Mouse (Mus musculus) midbrain, postnatal 0 days (tissue): ENCODE data around the gene Flcn. TPM values are rescaled to one million over a fixed set of nuclear protein-coding genes. Genes with fewer than 3 reads are reported as not detected.
A peak's percentile ranks its signal among the peaks of the same experiment; 100 is the strongest.

Source experiments
- ATAC-seq: fragments of 200-750 bp; cut with Nextera tagmentation; 2 replicates; pipeline ENCODE4 v1.8.0; 2017; ENCODE audit warnings: moderate number of reproducible peaks, mild to moderate bottlenecking, moderate TSS enrichment, moderate library complexity; ENCODE audit not compliant: low FRiP score
- DNase-seq: peaks from one replicate; pipeline ENCODE4 v3.0.0-alpha.2; 2015; ENCODE audit warnings: low spot score
- H3K27ac ChIP-seq: fragments of 300-500 bp; sonication (generic); 2 replicates; pipeline ENCODE4 v1.5.1; 2014; ENCODE audit warnings: low read depth, mild to moderate bottlenecking, low read length, mixed read lengths
- H3K27me3 ChIP-seq: fragments of 300-500 bp; sonication (generic); 2 replicates; pipeline ENCODE4 v1.6.1; 2014; ENCODE audit warnings: low read length, control low read depth, mixed read lengths; ENCODE audit not compliant: insufficient read depth
- H3K36me3 ChIP-seq: fragments of 300-500 bp; sonication (generic); 2 replicates; pipeline ENCODE4 v1.6.1; 2014; ENCODE audit warnings: low read length, control low read depth, mixed read lengths; ENCODE audit not compliant: insufficient read depth
- H3K4me1 ChIP-seq: fragments of 300-500 bp; sonication (generic); 2 replicates; pipeline ENCODE4 v1.6.1; 2014; ENCODE audit warnings: mild to moderate bottlenecking, control low read depth, antibody characterized with exemption, low read length, mixed read lengths; ENCODE audit not compliant: insufficient read depth
- H3K4me2 ChIP-seq: fragments of 300-500 bp; sonication (generic); 2 replicates; pipeline ENCODE4 v1.6.1; 2014; ENCODE audit warnings: low read depth, mild to moderate bottlenecking, low read length, mixed read lengths; ENCODE audit not compliant: poor library complexity, severe bottlenecking
- H3K4me3 ChIP-seq: fragments of 300-500 bp; sonication (generic); 2 replicates; pipeline ENCODE4 v1.5.1; 2014; ENCODE audit warnings: low read depth, mild to moderate bottlenecking, low read length, moderate library complexity
- H3K9ac ChIP-seq: fragments of 300-500 bp; sonication (generic); replicated peaks from 2 replicates; pipeline ENCODE4 v1.6.1; 2014; ENCODE audit warnings: mild to moderate bottlenecking, low read length, moderate library complexity, mixed read lengths; ENCODE audit not compliant: poor library complexity, severe bottlenecking
- H3K9me3 ChIP-seq: fragments of 300-500 bp; sonication (generic); 2 replicates; pipeline ENCODE4 v1.6.1; 2016; ENCODE audit warnings: low read length, control low read depth
- CTCF ChIP-seq: IDR thresholded peaks from 2 replicates; pipeline ENCODE4 v1.5.1; 2016; ENCODE audit warnings: antibody characterized with exemption, mild to moderate bottlenecking
- WGBS: fragments of 180-500 bp; shearing (Covaris S2); extraction: QIAGEN DNeasy Blood & Tissue Kit; methylation state at CpG from one replicate; pipeline ENCODE4 v1.1.7; 2014; 5-methylcytosine and 5-hydroxymethylcytosine counted together
- polyA plus RNA-seq: library from polyadenylated mRNA; unstranded; fragments of >200 nt; fragmentation: Nextera tagmentation; extraction: Ambion mirVana; gene quantifications from 2 replicates; pipeline ENCODE4 v1.2.1, GENCODE M21; 2015
- total RNA-seq: library from RNA; depleted of rRNA; stranded (reverse); fragments of >200 nt; gene quantifications from 2 replicates; pipeline ENCODE4 v1.2.3, GENCODE M21; 2014; rRNA removed

Flcn gene
- total RNA-seq (41.5 and 44.0 TPM in 2 replicates), polyA plus RNA-seq (31.0 and 34.7 TPM in 2 replicates)

DNA sequence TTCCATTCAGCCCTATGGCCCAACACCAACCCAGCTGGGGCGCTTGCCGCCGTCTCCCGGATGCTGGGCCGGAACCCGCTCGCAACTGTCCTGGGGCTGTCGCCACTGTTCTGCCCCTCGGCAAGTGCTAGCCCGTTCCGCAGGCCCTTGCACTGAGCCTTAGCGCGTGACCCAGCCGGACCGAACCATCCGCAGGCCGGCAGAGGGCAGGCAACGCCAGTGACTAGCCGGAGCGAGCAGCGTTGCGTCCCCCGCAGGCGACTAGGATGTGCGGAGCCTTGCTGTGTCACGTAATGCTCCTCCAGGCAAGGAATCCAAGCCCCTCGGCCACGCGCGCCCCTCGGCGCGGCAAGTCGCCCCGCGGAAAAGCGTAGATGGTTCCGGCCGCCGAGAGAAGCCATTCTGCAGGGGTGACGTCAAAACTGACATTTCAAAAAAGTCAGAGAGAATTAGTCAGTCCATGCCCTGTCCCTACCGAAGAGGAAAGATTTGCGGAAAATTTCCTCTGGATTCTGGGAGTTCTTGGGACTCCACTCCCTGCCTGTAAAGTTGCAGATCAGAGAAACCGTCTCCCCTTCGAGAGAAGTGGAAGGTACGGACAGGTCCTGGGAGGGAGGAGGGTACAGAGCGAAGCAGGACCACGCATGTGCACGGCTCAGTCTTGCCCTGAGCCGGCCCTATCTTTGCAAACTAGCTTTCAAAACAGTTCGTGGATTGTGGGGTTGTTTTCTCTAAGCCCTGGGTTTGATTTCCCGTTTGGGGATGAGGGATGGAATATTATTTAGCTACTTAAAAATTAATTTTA is at the start of gene Flcn:
Flcn (minus strand) TSS at position 347 of the 805 bp plus-strand sequence.
- H3K4me1 ChIP-seq, result peaks cover 8% of the 10 kb centered on the region; the same call in 1 of the 2 replicates
- WGBS, result under 1% methylated on average over 52 of the region's 52 CpGs
- DNase-seq, result peak; percentile 89
- peak within 1 kb of the TSS; percentile 76 for H3K4me3 ChIP-seq
- H3K9me3 ChIP-seq, result no peaks in the 10 kb centered on the region
- peak; percentile 95 for ATAC-seq
- peak; percentile 67 for TF ChIP-seq CTCF
- H3K27me3 ChIP-seq, result no peaks in the 10 kb centered on the region
- H3K9ac ChIP-seq, result peak within 1 kb of the TSS; percentile 85
- H3K27ac ChIP-seq, result peak within 1 kb of the TSS; percentile 99
- peaks cover 25% of the 10 kb centered on the region for H3K36me3 ChIP-seq
- peak within 1 kb of the TSS; percentile 83 for H3K4me2 ChIP-seq

DNA sequence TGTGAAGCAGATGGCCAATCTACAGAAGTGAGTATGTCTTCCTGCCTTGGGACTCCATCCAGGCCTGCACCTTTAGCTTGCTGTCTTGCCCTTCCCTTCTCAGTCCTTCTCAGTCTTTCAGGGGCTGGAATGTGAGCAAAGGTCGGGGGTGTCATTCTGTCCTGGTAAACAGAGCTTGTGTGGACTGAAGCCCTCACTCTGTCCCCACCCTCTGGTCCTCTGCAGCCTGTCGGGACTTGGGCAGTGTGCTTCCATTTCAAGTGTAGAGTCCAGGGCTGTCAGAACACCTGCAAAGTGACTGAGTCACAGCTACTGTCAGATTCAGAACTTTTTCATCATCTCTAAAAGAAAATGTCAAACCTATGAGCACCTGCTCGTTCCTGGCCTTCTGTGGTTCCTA is 43.0 kb upstream of the Flcn start:
- no peak for ATAC-seq
- H3K27ac ChIP-seq, result no peak overlapping the region
- H3K9me3 ChIP-seq, result no peaks in the 10 kb centered on the region
- H3K4me3 ChIP-seq, result no peak overlapping the region
- H3K4me1 ChIP-seq, result peaks cover 8% of the 10 kb centered on the region; the same call in 1 of the 2 replicates
- H3K9ac ChIP-seq, result no peak overlapping the region
- H3K27me3 ChIP-seq, result no peaks in the 10 kb centered on the region
- no peak for TF ChIP-seq CTCF
- H3K4me2 ChIP-seq, result no peak overlapping the region
- WGBS, result 87% methylated on average over 3 of the region's 3 CpGs
- no peak for DNase-seq
- peaks cover 7% of the 10 kb centered on the region; the same call in 1 of the 2 replicates for H3K36me3 ChIP-seq

DNA sequence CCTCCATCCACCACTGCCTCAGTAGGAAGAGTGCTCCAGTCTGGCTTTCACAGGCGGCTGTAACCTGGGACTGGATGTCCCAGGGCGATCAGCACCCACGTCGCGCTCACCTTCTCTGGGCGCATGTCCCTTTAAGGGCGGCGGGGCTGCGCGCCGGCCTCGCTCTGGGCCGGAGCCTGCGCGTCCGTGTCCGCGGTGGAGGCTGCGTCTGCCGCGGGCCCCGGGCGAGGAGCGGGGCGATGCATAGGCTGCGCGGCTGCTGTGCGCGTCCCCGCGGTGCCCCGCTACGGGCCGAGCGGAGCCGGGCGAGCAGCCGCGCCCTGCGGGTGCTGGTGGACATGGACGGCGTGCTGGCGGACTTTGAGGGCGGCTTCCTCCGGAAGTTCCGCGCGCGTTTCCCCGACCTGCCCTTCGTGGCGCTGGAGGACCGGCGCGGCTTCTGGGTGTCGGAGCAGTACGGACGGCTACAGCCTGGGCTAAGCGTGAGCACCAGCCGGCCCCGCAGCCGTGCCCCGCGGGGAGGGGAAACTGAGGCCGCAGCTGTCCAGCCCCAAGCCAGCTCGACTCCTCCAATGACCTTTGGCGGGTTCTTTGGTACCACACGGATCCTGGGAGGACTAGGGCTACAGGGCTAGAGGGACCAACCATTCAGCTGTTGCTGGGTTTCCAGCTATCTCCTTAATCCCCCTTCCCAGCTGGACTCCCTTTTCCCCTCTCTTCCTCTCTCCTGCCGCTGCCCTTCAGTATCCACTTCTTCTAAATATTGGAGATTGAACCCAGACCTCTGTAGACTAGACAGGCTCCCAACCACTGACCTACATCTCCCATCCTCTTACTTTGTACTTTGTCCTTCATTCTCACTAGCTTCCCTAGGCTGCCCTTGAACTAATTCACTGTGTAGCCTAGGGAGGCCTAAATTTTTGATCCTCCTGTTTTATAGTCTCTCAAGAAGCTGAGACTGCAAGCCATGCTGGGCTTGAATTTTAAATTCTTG is 38.4 kb upstream of the Flcn start:
- TF ChIP-seq CTCF, result peak; percentile 35

DNA sequence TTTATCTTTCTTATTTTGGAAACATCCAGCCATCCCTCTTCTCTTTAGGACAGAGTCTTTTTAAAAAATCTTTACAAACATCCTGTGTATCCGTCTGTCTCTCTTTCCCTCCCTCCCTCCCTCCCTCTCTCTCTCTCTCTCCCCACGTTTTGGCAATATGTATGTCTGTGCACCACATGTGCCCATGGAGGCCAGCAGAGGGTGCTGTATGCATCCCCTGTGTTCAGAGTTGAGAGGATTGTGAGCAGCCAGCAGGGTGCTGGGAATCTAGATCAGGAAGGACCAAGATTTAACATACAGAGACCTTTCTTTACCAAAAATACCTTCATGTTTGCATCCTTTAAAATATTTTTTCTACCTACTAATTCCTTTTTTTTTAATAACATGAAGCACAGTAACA is 37.3 kb upstream of the Flcn start:
- H3K4me2 ChIP-seq, result peak overlapping the region; percentile 81
- DNase-seq, result peak; percentile 76

More for the DNA sequence above, 38.4 kb upstream of the Flcn start:
- H3K4me3 ChIP-seq, result peak overlapping the region; percentile 76
- peaks cover 3% of the 10 kb centered on the region; the same call in 1 of the 2 replicates for H3K36me3 ChIP-seq
- H3K9me3 ChIP-seq, result no peaks in the 10 kb centered on the region
- H3K9ac ChIP-seq, result peak overlapping the region; percentile 85
- DNase-seq, result peak; percentile 70
- H3K4me1 ChIP-seq, result peaks cover 8% of the 10 kb centered on the region; the same call in 1 of the 2 replicates
- WGBS, result under 1% methylated on average over 64 of the region's 69 CpGs
- peak; percentile 86 for ATAC-seq
- H3K27me3 ChIP-seq, result no peaks in the 10 kb centered on the region
- H3K4me2 ChIP-seq, result peak overlapping the region; percentile 81
- H3K27ac ChIP-seq, result peak overlapping the region; percentile 91

DNA sequence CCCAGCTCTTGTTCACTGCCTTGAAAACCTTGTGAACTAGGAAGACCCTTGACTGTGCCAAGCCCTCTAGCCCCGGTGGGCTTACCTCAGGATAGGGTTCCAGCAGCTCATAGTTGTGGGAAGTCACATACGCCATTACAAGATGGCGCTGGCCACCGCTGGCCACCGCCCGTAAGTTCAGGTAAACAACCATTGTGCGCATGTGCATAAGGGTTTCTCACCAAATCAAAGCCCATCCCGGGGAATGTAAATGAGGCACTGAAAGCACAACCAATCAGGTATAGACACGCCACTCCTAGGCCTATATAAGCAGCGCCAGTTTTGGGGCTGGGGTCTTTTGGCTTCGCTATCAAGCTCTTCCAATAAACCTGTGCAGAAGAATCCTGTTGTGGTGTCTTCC is 36.5 kb upstream of the Flcn start:
- H3K9ac ChIP-seq, result no peak overlapping the region
- no peak for TF ChIP-seq CTCF
- H3K4me2 ChIP-seq, result no peak overlapping the region
- no peak overlapping the region for H3K27ac ChIP-seq
- ATAC-seq (no peak), DNase-seq (no peak)
- 98% methylated on average over 11 of the region's 11 CpGs for WGBS
- no peaks in the 10 kb centered on the region for H3K9me3 ChIP-seq
- H3K4me1 ChIP-seq, result peaks cover 8% of the 10 kb centered on the region; the same call in 1 of the 2 replicates
- H3K27me3 ChIP-seq, result no peaks in the 10 kb centered on the region
- no peaks in the 10 kb centered on the region; the same call in 1 of the 2 replicates for H3K36me3 ChIP-seq
- no peak overlapping the region for H3K4me3 ChIP-seq

More for the DNA sequence above, 37.3 kb upstream of the Flcn start:
- H3K36me3 ChIP-seq, result no peaks in the 10 kb centered on the region; the same call in 1 of the 2 replicates
- 10% methylated on average over 2 of the region's 2 CpGs for WGBS
- peak overlapping the region; percentile 76 for H3K4me3 ChIP-seq
- TF ChIP-seq CTCF, result peak; percentile 77
- no peak overlapping the region for H3K9ac ChIP-seq
- H3K4me1 ChIP-seq, result peaks cover 8% of the 10 kb centered on the region; the same call in 1 of the 2 replicates
- H3K27ac ChIP-seq, result no peak overlapping the region
- no peaks in the 10 kb centered on the region for H3K9me3 ChIP-seq
- no peaks in the 10 kb centered on the region for H3K27me3 ChIP-seq
- 0 out of 2 replicates have a peak, but pooled peaks have one; percentile 41 for ATAC-seq
